Mouse (Mus musculus): ENCODE results near the gene Ap3s2. TPM values are rescaled to one million over a fixed set of nuclear protein-coding genes. Genes with fewer than 3 reads are reported as not detected.

The Ap3s2 gene
- polyA plus RNA-seq, 1 experiment from 2014 or later = 51.0 TPM

GRCm38 (mm10) chr7:79880998-79881397 is 39.5 kb downstream of the Ap3s2 start:
- H3K4me1 ChIP-seq (replicated peaks) = no peaks in the 10 kb centered on the region
- H3K4me2 ChIP-seq = no peak overlapping the region
- H3K9ac ChIP-seq = no peak overlapping the region
- ATAC-seq (ENCODE audit: low FRiP score) = no peak
- peaks cover 78% of the 10 kb centered on the region for H3K36me3 ChIP-seq
- no peak overlapping the region for H3K27ac ChIP-seq
- H3K9me3 ChIP-seq = no peaks in the 10 kb centered on the region
- no peak overlapping the region for H3K4me3 ChIP-seq
- WGBS = 41% methylated on average over 3 of the region's 3 CpGs
- no peaks in the 10 kb centered on the region for H3K27me3 ChIP-seq

GRCm38 (mm10) chr7:79880033-79880432 is 40.4 kb downstream of the Ap3s2 start:
- no peak overlapping the region for H3K9ac ChIP-seq
- H3K36me3 ChIP-seq = peaks cover 75% of the 10 kb centered on the region
- ATAC-seq (ENCODE audit: low FRiP score) = no peak
- H3K27ac ChIP-seq = no peak overlapping the region
- H3K4me1 ChIP-seq (replicated peaks) = no peaks in the 10 kb centered on the region
- no peaks in the 10 kb centered on the region for H3K9me3 ChIP-seq
- no peak overlapping the region for H3K4me2 ChIP-seq
- no peak overlapping the region for H3K4me3 ChIP-seq
- WGBS = 95% methylated on average over 6 of the region's 6 CpGs
- no peaks in the 10 kb centered on the region for H3K27me3 ChIP-seq

- Histone ChIP-seq H3K4me2 (no peak overlapping the region), H3K36me3 (peaks cover 69% of the 10 kb centered on the region), H3K4me3 (no peak overlapping the region), H3K27me3 (no peaks in the 10 kb centered on the region), H3K9me3 (no peaks in the 10 kb centered on the region), H3K27ac (no peak overlapping the region), H3K4me1 (replicated peaks) (no peaks in the 10 kb centered on the region), H3K9ac (no peak overlapping the region)
- ATAC-seq (ENCODE audit: low FRiP score) = no peak
- 88% methylated on average over 2 of the region's 2 CpGs for WGBS
Observed at GRCm38 (mm10) chr7:79878455-79879025, 41.9 kb downstream of the Ap3s2 start.

GRCm38 (mm10) chr7:79873407-79873806 is 47.0 kb downstream of the Ap3s2 start:
- Histone ChIP-seq H3K4me3 (no peak overlapping the region), H3K4me1 (replicated peaks) (no peaks in the 10 kb centered on the region), H3K27me3 (no peaks in the 10 kb centered on the region), H3K36me3 (peaks cover 21% of the 10 kb centered on the region), H3K27ac (no peak overlapping the region), H3K9me3 (no peaks in the 10 kb centered on the region), H3K4me2 (no peak overlapping the region), H3K9ac (no peak overlapping the region)
- WGBS = 88% methylated on average over 6 of the region's 6 CpGs
- ATAC-seq (ENCODE audit: low FRiP score) = no peak

- ATAC-seq (ENCODE audit: low FRiP score) = no peak
- H3K4me2 ChIP-seq = no peak overlapping the region
- peaks cover 11% of the 10 kb centered on the region; the same call in 1 of the 2 replicates for H3K36me3 ChIP-seq
- H3K4me1 ChIP-seq (replicated peaks) = no peaks in the 10 kb centered on the region
- H3K9ac ChIP-seq = no peak overlapping the region
- H3K27ac ChIP-seq = no peak overlapping the region
- H3K4me3 ChIP-seq = no peak overlapping the region
- no peaks in the 10 kb centered on the region for H3K9me3 ChIP-seq
- WGBS = 89% methylated on average over 6 of the region's 6 CpGs
- no peaks in the 10 kb centered on the region for H3K27me3 ChIP-seq
Observed at GRCm38 (mm10) chr7:79871797-79872345, 48.6 kb downstream of the Ap3s2 start.

- ATAC-seq (ENCODE audit: low FRiP score) = no peak
- WGBS = 60% methylated on average over 6 of the region's 6 CpGs
- no peaks in the 10 kb centered on the region; the same call in 1 of the 2 replicates for H3K4me1 ChIP-seq (replicated peaks)
- H3K27me3 ChIP-seq = no peaks in the 10 kb centered on the region
- H3K9me3 ChIP-seq = no peaks in the 10 kb centered on the region
- H3K36me3 ChIP-seq = no peaks in the 10 kb centered on the region
- H3K27ac ChIP-seq = no peak overlapping the region
- no peak overlapping the region for H3K4me2 ChIP-seq
- no peak overlapping the region for H3K4me3 ChIP-seq
- H3K9ac ChIP-seq = no peak overlapping the region
Observed at GRCm38 (mm10) chr7:79869072-79869719, 51.3 kb downstream of the Ap3s2 start.

GRCm38 (mm10) chr7:79868475-79868874 is 52.0 kb downstream of the Ap3s2 start:
- Histone ChIP-seq H3K4me3 (no peak overlapping the region), H3K36me3 (no peaks in the 10 kb centered on the region), H3K9me3 (no peaks in the 10 kb centered on the region), H3K4me2 (no peak overlapping the region), H3K27ac (no peak overlapping the region), H3K4me1 (replicated peaks) (no peaks in the 10 kb centered on the region; the same call in 1 of the 2 replicates), H3K9ac (no peak overlapping the region), H3K27me3 (no peaks in the 10 kb centered on the region)
- no peak for ATAC-seq (ENCODE audit: low FRiP score)
- 85% methylated on average over 7 of the region's 7 CpGs for WGBS

GRCm38 (mm10) chr7:79867861-79868260 is 52.6 kb downstream of the Ap3s2 start:
- no peak overlapping the region for H3K4me2 ChIP-seq
- H3K9me3 ChIP-seq = no peaks in the 10 kb centered on the region
- ATAC-seq (ENCODE audit: low FRiP score) = no peak
- H3K27me3 ChIP-seq = no peaks in the 10 kb centered on the region
- WGBS = 69% methylated on average over 13 of the region's 13 CpGs
- no peak overlapping the region for H3K4me3 ChIP-seq
- no peak overlapping the region for H3K27ac ChIP-seq
- H3K9ac ChIP-seq = no peak overlapping the region
- no peaks in the 10 kb centered on the region for H3K36me3 ChIP-seq
- no peaks in the 10 kb centered on the region; the same call in 1 of the 2 replicates for H3K4me1 ChIP-seq (replicated peaks)

- H3K27ac ChIP-seq = no peak overlapping the region
- WGBS = 67% methylated on average over 3 of the region's 3 CpGs
- no peaks in the 10 kb centered on the region; the same call in 1 of the 2 replicates for H3K4me1 ChIP-seq (replicated peaks)
- no peaks in the 10 kb centered on the region for H3K36me3 ChIP-seq
- ATAC-seq (ENCODE audit: low FRiP score) = no peak
- H3K4me3 ChIP-seq = no peak overlapping the region
- no peak overlapping the region for H3K4me2 ChIP-seq
- H3K27me3 ChIP-seq = no peaks in the 10 kb centered on the region
- no peaks in the 10 kb centered on the region for H3K9me3 ChIP-seq
- H3K9ac ChIP-seq = no peak overlapping the region
Observed at GRCm38 (mm10) chr7:79866294-79867000, 54.0 kb downstream of the Ap3s2 start.

GRCm38 (mm10) chr7:79861794-79862193 is 58.7 kb downstream of the Ap3s2 start:
- no peak overlapping the region for H3K9ac ChIP-seq
- H3K27ac ChIP-seq = no peak overlapping the region
- no peaks in the 10 kb centered on the region for H3K27me3 ChIP-seq
- no peak overlapping the region for H3K4me3 ChIP-seq
- no peak for ATAC-seq (ENCODE audit: low FRiP score)
- no peaks in the 10 kb centered on the region for H3K36me3 ChIP-seq
- H3K9me3 ChIP-seq = no peaks in the 10 kb centered on the region
- H3K4me1 ChIP-seq (replicated peaks) = peaks cover 5% of the 10 kb centered on the region
- no peak overlapping the region for H3K4me2 ChIP-seq
- 92% methylated on average over 8 of the region's 8 CpGs for WGBS

GRCm38 (mm10) chr7:79860811-79861210 is 59.6 kb downstream of the Ap3s2 start, which contains the start of gene Anpep:
Gene Anpep (minus strand): TSS chr7:79861059.
- Histone ChIP-seq H3K27ac (no peak within 1 kb of the TSS), H3K4me2 (no peak within 1 kb of the TSS), H3K36me3 (no peaks in the 10 kb centered on the region), H3K27me3 (no peaks in the 10 kb centered on the region), H3K4me3 (no peak within 1 kb of the TSS), H3K9ac (no peak within 1 kb of the TSS), H3K4me1 (replicated peaks) (peaks cover 5% of the 10 kb centered on the region; the same call in 1 of the 2 replicates), H3K9me3 (no peaks in the 10 kb centered on the region)
- no peak for ATAC-seq (ENCODE audit: low FRiP score)
- 85% methylated on average over 9 of the region's 9 CpGs for WGBS

- 56% methylated on average over 9 of the region's 9 CpGs for WGBS
- H3K9ac ChIP-seq = no peak overlapping the region
- H3K27me3 ChIP-seq = no peaks in the 10 kb centered on the region
- no peaks in the 10 kb centered on the region for H3K9me3 ChIP-seq
- H3K4me3 ChIP-seq = no peak overlapping the region
- ATAC-seq (ENCODE audit: low FRiP score) = no peak
- no peak overlapping the region for H3K4me2 ChIP-seq
- H3K36me3 ChIP-seq = no peaks in the 10 kb centered on the region
- no peak overlapping the region for H3K27ac ChIP-seq
- peaks cover 5% of the 10 kb centered on the region; the same call in 1 of the 2 replicates for H3K4me1 ChIP-seq (replicated peaks)
Observed at GRCm38 (mm10) chr7:79858956-79859630, 61.4 kb downstream of the Ap3s2 start.

Measured in hindbrain, embryonic 13.5 days (tissue).